Mouse (Mus musculus) forebrain, postnatal 0 days (tissue): ENCODE data around the gene ccdc198. TPM values are rescaled to one million over a fixed set of nuclear protein-coding genes. Genes with fewer than 3 reads are reported as not detected.
A peak's percentile ranks its signal among the peaks of the same experiment; 100 is the strongest.
"Not testable (repeated sequence)": the region's sequence is repeated elsewhere in the genome, so short reads cannot be mapped to it uniquely, and the experiment has no call there.

Experiments used
- ATAC-seq: fragments of 200-750 bp; cut with Nextera tagmentation; 2 replicates; pipeline ENCODE4 v1.8.0; 2017; ENCODE audit warnings: mild to moderate bottlenecking, moderate library complexity
- DNase-seq: peaks from one replicate; pipeline ENCODE4 v3.0.0-alpha.2; 2015
- H3K27ac ChIP-seq: fragments of 300-500 bp; sonication (generic); 2 replicates; pipeline ENCODE4 v1.5.1; 2014; ENCODE audit warnings: low read depth, mild to moderate bottlenecking, antibody characterized with exemption, low read length, moderate library complexity, mixed read lengths
- H3K27me3 ChIP-seq: fragments of 300-500 bp; sonication (generic); 2 replicates; pipeline ENCODE4 v1.6.1; 2014; ENCODE audit warnings: mild to moderate bottlenecking, low read length, mixed read lengths; ENCODE audit not compliant: insufficient read depth
- H3K36me3 ChIP-seq: fragments of 300-500 bp; sonication (generic); 2 replicates; pipeline ENCODE4 v1.6.1; 2014; ENCODE audit warnings: mild to moderate bottlenecking, moderate library complexity; ENCODE audit not compliant: insufficient read depth
- H3K4me1 ChIP-seq: fragments of 300-500 bp; sonication (generic); 2 replicates; pipeline ENCODE4 v1.6.1; 2014; ENCODE audit warnings: antibody characterized with exemption; ENCODE audit not compliant: insufficient read depth
- H3K4me2 ChIP-seq: fragments of 300-500 bp; sonication (generic); 2 replicates; pipeline ENCODE4 v1.6.1; 2014; ENCODE audit warnings: low read depth, mild to moderate bottlenecking, moderate library complexity
- H3K4me3 ChIP-seq: fragments of 300-500 bp; sonication (generic); 2 replicates; pipeline ENCODE4 v1.5.1; 2014; ENCODE audit warnings: low read depth, low read length, mixed read lengths
- H3K9ac ChIP-seq: fragments of 300-500 bp; sonication (generic); 2 replicates; pipeline ENCODE4 v1.6.1; 2014; ENCODE audit warnings: mild to moderate bottlenecking
- H3K9me3 ChIP-seq: fragments of 300-500 bp; sonication (generic); 2 replicates; pipeline ENCODE4 v1.6.1; 2016; ENCODE audit warnings: low read length
- CTCF ChIP-seq: sonication (generic); IDR thresholded peaks from 2 replicates; pipeline ENCODE4 v1.5.1; 2016; ENCODE audit warnings: antibody characterized with exemption, control low read depth, low read depth
- WGBS: fragments of 180-500 bp; shearing (Covaris S2); extraction: QIAGEN DNeasy Blood & Tissue Kit; methylation state at CpG from one replicate; pipeline ENCODE4 v1.1.7; 2014; 5-methylcytosine and 5-hydroxymethylcytosine counted together
- polyA plus RNA-seq: library from polyadenylated mRNA; unstranded; fragments of >200 nt; fragmentation: Nextera tagmentation; extraction: Ambion mirVana; gene quantifications from 2 replicates; pipeline ENCODE4 v1.2.1, GENCODE M21; 2015
- total RNA-seq: library from RNA; depleted of rRNA; stranded (reverse); fragments of >200 nt; gene quantifications from 2 replicates; pipeline ENCODE4 v1.2.3, GENCODE M21; 2014

Gene ccdc198
- total and polyA plus RNA-seq, 2 experiments from 2014 or later = 0.16 TPM; not detected in 1

DNA sequence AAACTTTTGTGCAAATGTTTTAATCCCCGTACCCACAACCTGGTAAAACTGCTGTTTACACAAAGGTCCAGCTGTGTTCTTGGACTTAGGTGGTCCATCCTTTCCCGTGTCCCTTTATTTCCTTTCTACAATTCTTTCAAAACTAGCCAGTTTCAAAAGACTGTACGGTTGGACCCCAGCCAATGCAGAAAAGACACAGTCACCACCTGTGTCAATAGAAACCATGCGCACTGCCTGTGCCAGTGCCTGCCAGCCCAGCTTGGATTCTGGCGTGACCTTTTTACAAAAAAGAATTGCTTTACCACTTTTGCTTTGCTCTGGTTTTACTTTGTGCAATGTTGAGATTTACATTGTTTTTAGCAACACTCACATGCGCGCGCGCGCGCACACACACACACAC lies 18.3 kb downstream of the ccdc198 start:
- Histone ChIP-seq H3K36me3 (no peaks in the 10 kb centered on the region), H3K4me1 (no peaks in the 10 kb centered on the region), H3K9me3 (no peaks in the 10 kb centered on the region), H3K27ac (no peak overlapping the region), H3K9ac (no peak overlapping the region), H3K27me3 (no peaks in the 10 kb centered on the region), H3K4me3 (no peak overlapping the region), H3K4me2 (no peak overlapping the region)
- DNase-seq = no peak
- no peak for TF ChIP-seq CTCF
- no peak for ATAC-seq
- 64% methylated on average over 11 of the region's 11 CpGs for WGBS

DNA sequence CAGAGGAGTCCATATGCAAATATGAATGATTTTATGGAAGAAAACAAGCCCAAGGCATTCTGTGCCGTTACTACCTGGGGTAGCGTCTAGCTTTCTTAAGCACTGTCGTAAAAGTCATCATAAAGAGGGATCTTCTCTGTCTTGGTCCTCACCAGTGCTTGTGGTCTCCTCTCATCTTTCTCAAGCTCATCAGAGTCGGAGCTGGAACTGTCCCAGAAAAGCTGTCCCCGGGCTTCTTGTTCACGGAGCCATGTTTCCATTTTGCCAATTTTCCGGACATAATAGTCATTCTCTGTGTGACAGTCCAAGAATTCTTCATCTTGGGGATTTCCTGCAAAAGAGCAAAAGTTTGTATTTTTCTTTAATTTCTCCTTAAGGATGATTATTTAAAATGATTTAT lies 18.8 kb downstream of the ccdc198 start:
- DNase-seq (no peak), ATAC-seq (no peak)
- H3K4me2 ChIP-seq = no peak overlapping the region
- H3K4me1 ChIP-seq = no peaks in the 10 kb centered on the region
- no peaks in the 10 kb centered on the region for H3K36me3 ChIP-seq
- 74% methylated on average over 7 of the region's 7 CpGs for WGBS
- no peak overlapping the region for H3K4me3 ChIP-seq
- no peak overlapping the region for H3K9ac ChIP-seq
- H3K27ac ChIP-seq = no peak overlapping the region
- TF ChIP-seq CTCF = no peak
- no peaks in the 10 kb centered on the region for H3K9me3 ChIP-seq
- H3K27me3 ChIP-seq = no peaks in the 10 kb centered on the region

DNA sequence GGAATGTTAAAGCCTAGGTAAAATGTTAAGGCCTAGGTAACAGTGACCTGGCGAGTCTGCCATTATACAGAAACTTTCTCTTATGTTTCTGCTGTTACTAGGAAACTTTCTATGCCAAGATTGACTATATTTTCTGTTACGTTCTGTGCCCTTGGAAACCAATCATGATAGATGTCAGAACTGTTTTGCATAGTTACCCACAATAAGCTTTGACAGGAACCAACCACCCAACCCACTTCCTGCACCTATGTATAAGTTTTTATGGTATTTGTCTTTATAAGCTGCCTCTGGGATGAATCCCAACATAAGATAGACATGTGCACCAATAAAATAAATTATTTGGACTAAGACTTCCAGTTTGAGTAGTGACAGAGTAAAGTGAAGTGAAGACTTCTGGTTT lies 23.5 kb downstream of the ccdc198 start:
- no peak for DNase-seq
- H3K36me3 ChIP-seq = no peaks in the 10 kb centered on the region
- H3K27me3 ChIP-seq = no peaks in the 10 kb centered on the region
- 87% methylated on average over 2 of the region's 2 CpGs for WGBS
- H3K4me2 ChIP-seq = no peak overlapping the region
- H3K9me3 ChIP-seq = no peaks in the 10 kb centered on the region
- ATAC-seq = no peak
- no peaks in the 10 kb centered on the region for H3K4me1 ChIP-seq
- no peak overlapping the region for H3K9ac ChIP-seq
- no peak for TF ChIP-seq CTCF
- no peak overlapping the region for H3K4me3 ChIP-seq
- no peak overlapping the region for H3K27ac ChIP-seq

DNA sequence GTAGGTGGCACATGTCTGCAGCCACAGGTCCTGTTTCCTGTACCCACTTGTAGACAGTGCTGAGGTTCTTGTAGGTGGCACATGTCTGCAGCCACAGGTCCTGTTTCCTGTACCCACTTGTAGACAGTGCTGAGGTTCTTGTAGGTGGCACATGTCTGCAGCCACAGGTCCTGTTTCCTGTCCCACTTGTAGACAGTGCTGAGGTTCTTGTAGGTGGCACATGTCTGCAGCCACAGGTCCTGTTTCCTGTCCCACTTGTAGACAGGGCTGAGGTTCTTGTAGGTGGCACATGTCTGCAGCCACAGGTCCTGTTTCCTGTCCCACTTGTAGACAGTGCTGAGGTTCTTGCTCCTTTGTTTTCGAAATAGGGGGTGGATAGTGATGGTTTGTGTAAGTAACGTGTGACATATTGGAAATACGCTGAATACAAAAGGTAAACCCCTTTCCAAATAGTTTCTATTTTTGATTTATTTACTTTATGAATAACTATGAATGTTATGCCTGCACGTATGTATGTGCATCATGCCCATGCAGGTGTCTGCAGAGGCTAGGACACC lies 25.7 kb downstream of the ccdc198 start:
- not testable (repeated sequence) for H3K9me3 ChIP-seq, H3K27ac ChIP-seq, H3K27me3 ChIP-seq, H3K4me2 ChIP-seq, H3K9ac ChIP-seq, DNase-seq, H3K4me3 ChIP-seq, ATAC-seq, H3K4me1 ChIP-seq, H3K36me3 ChIP-seq
- WGBS = 91% methylated on average over 4 of the region's 4 CpGs

GRCm38 (mm10) chr14:49218677-49219076 lies 26.6 kb downstream of the ccdc198 start:
- H3K9me3 ChIP-seq = no peaks in the 10 kb centered on the region
- peak; percentile 34 for TF ChIP-seq CTCF
- no peaks in the 10 kb centered on the region for H3K27me3 ChIP-seq
- no peak overlapping the region for H3K4me2 ChIP-seq
- WGBS = 60% methylated on average over 7 of the region's 7 CpGs
- DNase-seq (no peak), ATAC-seq (no peak)
- no peak overlapping the region for H3K27ac ChIP-seq
- H3K9ac ChIP-seq = no peak overlapping the region
- no peak overlapping the region for H3K4me3 ChIP-seq
- no peaks in the 10 kb centered on the region for H3K36me3 ChIP-seq
- no peaks in the 10 kb centered on the region for H3K4me1 ChIP-seq

DNA sequence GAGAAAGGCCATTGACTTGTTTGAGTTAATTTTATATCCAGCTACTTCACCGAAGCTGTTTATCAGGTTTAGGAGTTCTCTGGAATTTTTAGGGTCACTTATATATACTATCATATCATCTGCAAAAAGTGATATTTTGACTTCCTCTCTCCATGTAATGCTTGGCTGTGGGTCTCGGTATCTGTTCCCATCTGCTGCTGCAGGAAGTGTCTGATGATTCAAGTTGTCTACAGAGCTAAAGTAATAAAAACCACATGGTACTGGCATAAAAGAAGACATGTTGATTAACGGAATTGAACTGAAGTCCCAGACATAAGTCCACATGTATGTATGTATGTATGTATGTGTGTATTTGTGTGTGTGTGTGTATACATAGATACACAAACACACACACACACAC lies 35.1 kb downstream of the ccdc198 start:
- H3K36me3 ChIP-seq, H3K9me3 ChIP-seq, H3K4me3 ChIP-seq, H3K4me2 ChIP-seq, H3K9ac ChIP-seq, DNase-seq, H3K27me3 ChIP-seq, ATAC-seq, H3K4me1 ChIP-seq, H3K27ac ChIP-seq: not testable (repeated sequence)
- WGBS = 94% methylated on average over 3 of the region's 3 CpGs

DNA sequence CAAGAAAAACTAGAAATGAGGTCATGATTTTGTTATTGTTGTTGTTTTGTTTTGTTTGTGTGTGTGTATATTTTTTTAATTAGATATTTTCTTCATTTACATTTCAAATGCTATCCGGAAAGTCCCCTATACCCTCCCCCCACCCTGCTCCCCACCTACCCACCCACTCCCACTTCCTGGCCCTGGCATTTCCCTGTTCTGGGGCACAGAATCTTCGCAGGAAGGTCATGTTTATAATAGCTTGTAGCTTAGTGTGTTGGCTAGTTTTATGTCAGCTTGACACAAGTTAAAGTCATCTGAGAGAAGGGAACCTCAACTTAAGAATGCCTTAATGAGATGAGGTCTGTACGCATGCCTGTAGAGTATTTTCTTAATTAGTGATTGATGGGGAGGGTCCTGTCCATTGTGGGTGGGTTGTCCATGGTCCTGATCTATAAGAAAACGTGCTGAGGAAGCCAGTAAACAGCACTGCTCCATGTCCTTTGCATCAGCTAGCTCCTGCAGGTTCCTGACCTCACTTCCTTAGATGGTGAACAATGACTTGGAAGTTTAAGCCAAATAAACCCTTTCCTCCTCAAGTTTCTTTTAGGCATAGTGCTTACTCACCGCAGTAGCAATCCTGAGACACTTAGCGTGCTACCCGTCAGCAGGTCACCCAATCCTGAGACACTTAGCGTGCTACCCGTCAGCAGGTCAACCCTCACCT lies 44.0 kb downstream of the ccdc198 start:
- ATAC-seq = no peak; the same call in 1 of the 2 replicates

More for the DNA sequence above, 44.0 kb downstream of the ccdc198 start:
- Histone ChIP-seq H3K27ac (no peak overlapping the region), H3K9me3 (no peaks in the 10 kb centered on the region), H3K36me3 (no peaks in the 10 kb centered on the region), H3K4me1 (no peaks in the 10 kb centered on the region), H3K27me3 (no peaks in the 10 kb centered on the region), H3K4me2 (no peak overlapping the region), H3K9ac (no peak overlapping the region), H3K4me3 (no peak overlapping the region)
- 67% methylated on average over 9 of the region's 9 CpGs for WGBS
- TF ChIP-seq CTCF = no peak
- no peak for DNase-seq
